Mouse (Mus musculus): ENCODE measurements at regions not wholly inside any gene's neighbourhood (a gene's known extent, or its start where the extent isn't known, plus 50 kb on each side); places are given as distances from the start of the nearest gene placed in this dataset.

GRCm38 (mm10) chr6:34246512-34246911, 69.6 kb upstream of the Slc35b4 start:
- DNase-seq: no peak

- DNase-seq: no peak
Measured at GRCm38 (mm10) chr6:34243001-34243400, 66.1 kb upstream of the Slc35b4 start.

- DNase-seq: no peak
Measured at GRCm38 (mm10) chr6:34242486-34242885, 65.6 kb upstream of the Slc35b4 start.

- DNase-seq: no peak
Measured at GRCm38 (mm10) chr6:34235132-34235531, 58.2 kb upstream of the Slc35b4 start.

- DNase-seq: no peak
Measured at GRCm38 (mm10) chr6:34234443-34235020, 57.6 kb upstream of the Slc35b4 start.

- peak; percentile 42 for DNase-seq
Measured at GRCm38 (mm10) chr6:34230768-34231381, 54.0 kb upstream of the Slc35b4 start.

- no peak for DNase-seq
Measured at GRCm38 (mm10) chr6:34227131-34227530, 50.2 kb upstream of the Slc35b4 start.

Data from adrenal gland, adult 2 months (tissue).